Mouse (Mus musculus): ENCODE results near the gene Tmem209. TPM values are rescaled to one million over a fixed set of nuclear protein-coding genes. Genes with fewer than 3 reads are reported as not detected.

Tmem209 gene
- polyA plus RNA-seq, 1 experiment: 40.3 TPM

- no peaks in the 10 kb centered on the region for H3K4me1 ChIP-seq (ENCODE audit: control insufficient read depth, insufficient read depth, low read length)
- no peak for TF ChIP-seq CTCF (IDR thresholded peaks at IDR 0.05; ENCODE audit: insufficient read depth, low read length)
- TF ChIP-seq POLR2A (IDR thresholded peaks at IDR 0.05; ENCODE audit: borderline replicate concordance, extremely low read depth, low read depth, low read length): no peak
- DNase-seq: no peak
- peak overlapping the region; percentile 65 for H3K4me3 ChIP-seq (replicated peaks; ENCODE audit: extremely low read depth, low read depth, low read length)
- WGBS: 74% methylated on average over 16 of the region's 16 CpGs
Measured at GRCm38 (mm10) chr6:30459056-30459747, 50.4 kb downstream of the Tmem209 start.

DNA sequence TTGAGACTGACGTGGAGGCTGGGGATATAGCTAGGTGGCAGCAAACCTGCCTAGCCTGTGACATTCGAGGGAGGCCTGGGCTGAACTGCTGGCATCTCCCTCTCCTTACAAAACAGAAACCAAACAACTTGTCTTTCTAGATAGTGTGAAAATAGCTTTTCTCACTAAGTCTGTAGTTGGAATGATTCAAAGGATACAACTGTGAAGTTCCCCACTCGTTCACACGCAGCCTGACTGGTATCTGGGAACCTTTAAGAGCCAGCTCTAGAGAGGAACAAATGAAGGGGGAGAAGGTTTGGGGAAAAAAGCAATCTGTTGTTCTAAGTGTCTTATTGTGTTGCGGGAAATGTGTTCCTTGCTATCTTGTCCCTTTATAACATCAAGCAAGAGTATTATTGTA lies 51.0 kb downstream of the Tmem209 start:
- no peak for TF ChIP-seq CTCF (IDR thresholded peaks at IDR 0.05; ENCODE audit: insufficient read depth, low read length)
- TF ChIP-seq POLR2A (IDR thresholded peaks at IDR 0.05; ENCODE audit: borderline replicate concordance, extremely low read depth, low read depth, low read length): no peak
- DNase-seq: no peak
- 84% methylated on average over 5 of the region's 5 CpGs for WGBS

GRCm38 (mm10) chr6:30456991-30457390 lies 52.6 kb downstream of the Tmem209 start:
- no peak for DNase-seq
- Histone ChIP-seq H3K4me3 (replicated peaks; ENCODE audit: extremely low read depth, low read depth, low read length) (no peak overlapping the region), H3K4me1 (ENCODE audit: control insufficient read depth, insufficient read depth, low read length) (no peaks in the 10 kb centered on the region)
- TF ChIP-seq CTCF (IDR thresholded peaks at IDR 0.05; ENCODE audit: insufficient read depth, low read length) (no peak), POLR2A (IDR thresholded peaks at IDR 0.05; ENCODE audit: borderline replicate concordance, extremely low read depth, low read depth, low read length) (no peak)
- WGBS: 91% methylated on average over 7 of the region's 7 CpGs

More for the DNA sequence above, 51.0 kb downstream of the Tmem209 start:
- Histone ChIP-seq H3K4me1 (ENCODE audit: control insufficient read depth, insufficient read depth, low read length) (no peaks in the 10 kb centered on the region), H3K4me3 (replicated peaks; ENCODE audit: extremely low read depth, low read depth, low read length) (no peak overlapping the region)

GRCm38 (mm10) chr6:30439576-30439975 lies 70.0 kb downstream of the Tmem209 start:
- TF ChIP-seq CTCF (IDR thresholded peaks at IDR 0.05; ENCODE audit: insufficient read depth, low read length) (no peak), POLR2A (IDR thresholded peaks at IDR 0.05; ENCODE audit: borderline replicate concordance, extremely low read depth, low read depth, low read length) (no peak)
- DNase-seq: no peak
- Histone ChIP-seq H3K4me1 (ENCODE audit: control insufficient read depth, insufficient read depth, low read length) (no peaks in the 10 kb centered on the region), H3K4me3 (replicated peaks; ENCODE audit: extremely low read depth, low read depth, low read length) (no peak overlapping the region)
- 95% methylated on average over 10 of the region's 10 CpGs for WGBS

- Histone ChIP-seq H3K4me1 (ENCODE audit: control insufficient read depth, insufficient read depth, low read length) (no peaks in the 10 kb centered on the region), H3K4me3 (replicated peaks; ENCODE audit: extremely low read depth, low read depth, low read length) (no peak overlapping the region)
- no peak for DNase-seq
- TF ChIP-seq POLR2A (IDR thresholded peaks at IDR 0.05; ENCODE audit: borderline replicate concordance, extremely low read depth, low read depth, low read length) (no peak), CTCF (IDR thresholded peaks at IDR 0.05; ENCODE audit: insufficient read depth, low read length) (no peak)
- WGBS: 46% methylated on average over 3 of the region's 3 CpGs
Measured at GRCm38 (mm10) chr6:30437054-30437453, 72.5 kb downstream of the Tmem209 start.

- 83% methylated on average over 3 of the region's 3 CpGs for WGBS
- TF ChIP-seq CTCF (IDR thresholded peaks at IDR 0.05; ENCODE audit: insufficient read depth, low read length) (no peak), POLR2A (IDR thresholded peaks at IDR 0.05; ENCODE audit: borderline replicate concordance, extremely low read depth, low read depth, low read length) (no peak)
- H3K4me1 ChIP-seq (ENCODE audit: control insufficient read depth, insufficient read depth, low read length): no peaks in the 10 kb centered on the region
- DNase-seq: no peak
- no peak overlapping the region for H3K4me3 ChIP-seq (replicated peaks; ENCODE audit: extremely low read depth, low read depth, low read length)
Measured at GRCm38 (mm10) chr6:30436476-30436875, 73.1 kb downstream of the Tmem209 start.

DNA sequence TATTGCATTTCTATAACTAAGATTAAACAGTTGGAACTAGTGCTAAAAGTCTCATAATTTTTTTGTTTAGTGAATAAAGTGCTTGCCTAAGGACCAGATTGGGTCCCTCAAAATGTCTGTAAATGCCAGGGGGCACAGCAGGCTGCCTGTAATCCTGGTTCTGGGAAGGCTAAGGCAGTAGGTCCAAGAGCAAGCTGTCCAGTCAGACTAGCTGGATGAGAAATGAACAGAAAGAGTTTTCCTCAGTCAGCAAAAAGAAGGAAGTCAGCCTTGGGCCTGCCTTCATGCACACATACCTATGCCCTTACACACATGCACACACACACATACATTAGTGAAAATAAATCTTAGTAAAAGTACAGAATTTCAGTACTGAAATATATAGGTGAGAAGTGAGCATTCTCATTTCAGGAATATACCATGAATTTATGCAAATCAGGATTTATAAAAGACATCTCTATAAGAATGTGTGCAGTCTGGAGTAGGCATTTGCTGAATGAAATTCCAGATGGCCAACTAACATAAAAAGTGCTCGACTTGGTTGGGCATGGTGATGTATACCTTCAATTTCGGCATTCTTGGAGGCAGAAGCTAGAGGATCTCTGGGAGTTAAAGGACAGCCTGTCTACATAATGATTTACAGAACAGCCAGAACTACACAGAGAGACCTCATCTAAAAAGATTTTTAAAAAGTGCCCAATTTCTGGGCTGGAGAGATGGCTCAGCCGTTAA lies 77.0 kb downstream of the Tmem209 start:
- WGBS: 47% methylated on average over 3 of the region's 3 CpGs
- no peaks in the 10 kb centered on the region; the same call in 1 of the 2 replicates for H3K4me1 ChIP-seq (ENCODE audit: control insufficient read depth, insufficient read depth, low read length)
- H3K4me3 ChIP-seq (replicated peaks; ENCODE audit: extremely low read depth, low read depth, low read length): no peak overlapping the region
- TF ChIP-seq POLR2A (IDR thresholded peaks at IDR 0.05; ENCODE audit: borderline replicate concordance, extremely low read depth, low read depth, low read length) (no peak), CTCF (IDR thresholded peaks at IDR 0.05; ENCODE audit: insufficient read depth, low read length) (no peak)
- DNase-seq: no peak

Other genes starting within 250 kb of the Tmem209 start
- gene Ube2h, start 205.2 kb downstream of the Tmem209 start, polyA plus RNA-seq (2012; rRNA removed): 59.9 and 103 TPM in 2 replicates
- gene Zc3hc1, start 118.8 kb downstream of the Tmem209 start, polyA plus RNA-seq (2012; rRNA removed): 13.8 TPM in 2 replicates
- 13.9 and 17.8 TPM in 2 replicates for gene Klhdc10, start 107.9 kb downstream of the Tmem209 start, polyA plus RNA-seq (2012; rRNA removed)
- gene Ssmem1, start 66 bp upstream of the Tmem209 start, polyA plus RNA-seq (2012; rRNA removed): not detected in 2 replicates
- gene Cpa2, start 31.8 kb upstream of the Tmem209 start, polyA plus RNA-seq (2012; rRNA removed): 0.13 and 0.28 TPM in 2 replicates
- 4.6 TPM in 1 of 2 replicates, not detected in the other for gene Cpa4, start 58.6 kb upstream of the Tmem209 start, polyA plus RNA-seq (2012; rRNA removed)
- gene Cpa5, start 101.2 kb upstream of the Tmem209 start, polyA plus RNA-seq (2012; rRNA removed): not detected in 2 replicates
- gene Cpa1, start 129.4 kb upstream of the Tmem209 start, polyA plus RNA-seq (2012; rRNA removed): 0.39 and 4.3 TPM in 2 replicates
- gene Cep41, start 184.0 kb upstream of the Tmem209 start, polyA plus RNA-seq (2012; rRNA removed): 3.7 and 4.6 TPM in 2 replicates
- gene Mest, start 213.8 kb upstream of the Tmem209 start, polyA plus RNA-seq (2012; rRNA removed): 108 and 160 TPM in 2 replicates